Mouse (Mus musculus) liver, embryonic 13.5 days (tissue): Measurements from ENCODE around the gene Gm3417. TPM values are rescaled to one million over a fixed set of nuclear protein-coding genes. Genes with fewer than 3 reads are reported as not detected.
"Not testable (repeated sequence)": the region's sequence is repeated elsewhere in the genome, so short reads cannot be mapped to it uniquely, and the experiment has no call there.

ENCODE experiments used
- ATAC-seq: fragments of 200-750 bp; cut with Nextera tagmentation; 2 replicates; pipeline ENCODE4 v1.8.0; 2017; ENCODE audit warnings: low read depth, mild to moderate bottlenecking, moderate number of reproducible peaks, moderate library complexity
- DNase-seq: peaks from one replicate; pipeline ENCODE4 v3.0.0; 2022
- H3K27ac ChIP-seq: fragments of 300-500 bp; sonication (generic); 2 replicates; pipeline ENCODE4 v1.5.1; 2015; ENCODE audit warnings: moderate library complexity, mild to moderate bottlenecking, inconsistent platforms
- H3K27me3 ChIP-seq: fragments of 300-500 bp; sonication (generic); 2 replicates; pipeline ENCODE4 v1.6.1; 2015; ENCODE audit warnings: mild to moderate bottlenecking, inconsistent platforms
- H3K36me3 ChIP-seq: fragments of 300-500 bp; sonication (generic); 2 replicates; pipeline ENCODE4 v1.6.1; 2015; ENCODE audit warnings: mild to moderate bottlenecking, inconsistent platforms
- H3K4me1 ChIP-seq: fragments of 300-500 bp; sonication (generic); replicated peaks from 2 replicates; pipeline ENCODE4 v1.6.1; 2015; ENCODE audit warnings: inconsistent platforms
- H3K4me2 ChIP-seq: fragments of 300-500 bp; sonication (generic); 2 replicates; pipeline ENCODE4 v1.6.1; 2015; ENCODE audit warnings: inconsistent platforms, mild to moderate bottlenecking, moderate library complexity
- H3K4me3 ChIP-seq: fragments of 300-500 bp; sonication (generic); replicated peaks from 2 replicates; pipeline ENCODE4 v1.5.1; 2015; ENCODE audit warnings: mild to moderate bottlenecking, inconsistent platforms
- H3K9ac ChIP-seq: fragments of 300-500 bp; sonication (generic); 2 replicates; pipeline ENCODE4 v1.6.1; 2015; ENCODE audit warnings: mild to moderate bottlenecking, inconsistent platforms
- H3K9me3 ChIP-seq: fragments of 300-500 bp; sonication (generic); replicated peaks from 2 replicates; pipeline ENCODE4 v1.6.1; 2016; ENCODE audit warnings: inconsistent platforms
- WGBS: fragments of 180-500 bp; shearing (Covaris S2); methylation state at CpG from one replicate; pipeline ENCODE4 v1.1.7; 2015; ENCODE audit not compliant: insufficient replicate concordance; 5-methylcytosine and 5-hydroxymethylcytosine counted together
- polyA plus RNA-seq: library from polyadenylated mRNA; unstranded; fragments of >200 nt; fragmentation: Nextera tagmentation; extraction: Ambion mirVana; gene quantifications from 2 replicates; pipeline ENCODE4 v1.2.1, GENCODE M21; 2015

Gm3417 gene
- polyA plus RNA-seq = 1.2 and 1.7 TPM in 2 replicates

GRCm38 (mm10) chr17:14978362-14979038, at the start of gene Gm3417, which contains the start of gene 9030025P20Rik:
Gene Gm3417, minus strand, starts transcription at chr17:14978790.
Gene 9030025P20Rik, plus strand, starts transcription at chr17:14978468.
- H3K4me2 ChIP-seq = peak within 1 kb of the TSS; percentile 48
- ATAC-seq = peak; percentile 96
- H3K27ac ChIP-seq, H3K4me1 ChIP-seq, H3K27me3 ChIP-seq, H3K9me3 ChIP-seq, DNase-seq, H3K9ac ChIP-seq, H3K36me3 ChIP-seq: not testable (repeated sequence)
- WGBS = no CpG with 5 or more reads among the region's 60 CpGs
- peak within 1 kb of the TSS; percentile 32; the same call in 1 of the 2 replicates for H3K4me3 ChIP-seq

- WGBS = no CpG with 5 or more reads among the region's 6 CpGs
- H3K9ac ChIP-seq, H3K4me1 ChIP-seq, H3K4me3 ChIP-seq, H3K27ac ChIP-seq, H3K27me3 ChIP-seq, DNase-seq, H3K36me3 ChIP-seq, H3K9me3 ChIP-seq, H3K4me2 ChIP-seq: not testable (repeated sequence)
- peak; percentile 15; the same call in 1 of the 2 replicates for ATAC-seq
These were observed 46.9 kb upstream of the Gm3417 start for GRCm38 (mm10) chr17:15025513-15025912.

DNA sequence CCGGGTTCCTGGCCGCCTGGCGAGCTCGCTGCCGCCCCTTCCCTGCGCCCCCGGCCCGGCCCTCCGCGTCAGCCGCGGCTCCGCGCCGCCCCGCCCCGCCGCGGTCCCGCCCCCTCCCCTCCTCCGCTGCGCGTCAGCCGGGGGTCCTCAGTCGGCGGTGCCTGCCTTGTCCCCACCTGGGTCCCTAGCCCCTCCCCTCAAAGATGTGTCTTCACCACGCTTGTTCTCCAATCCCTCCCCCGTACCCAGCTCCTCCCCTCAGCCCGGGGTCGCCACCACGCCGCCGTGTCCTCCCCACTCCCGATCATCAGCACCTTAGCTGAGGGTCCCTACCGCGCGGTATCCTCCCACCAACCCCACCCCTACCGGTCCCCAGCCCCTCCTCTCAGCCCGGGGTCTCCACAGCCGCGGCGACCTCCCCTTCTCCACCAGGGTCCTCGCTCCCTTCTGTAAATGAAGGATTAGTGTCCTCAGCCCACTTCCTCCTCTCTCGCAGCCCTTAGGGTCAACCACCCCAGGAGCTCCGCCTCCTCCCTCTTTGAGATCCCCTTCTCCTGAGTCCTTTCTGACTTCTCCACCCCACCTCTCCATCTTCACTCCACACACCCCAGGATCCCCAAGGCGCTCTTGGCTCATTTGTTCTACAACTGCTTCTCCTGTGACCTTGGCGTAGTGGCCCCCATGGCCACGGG, 46.1 kb upstream of the Gm3417 start:
- not testable (repeated sequence) for H3K4me1 ChIP-seq, H3K9me3 ChIP-seq, H3K36me3 ChIP-seq, DNase-seq, H3K4me2 ChIP-seq, H3K27ac ChIP-seq, H3K9ac ChIP-seq, H3K27me3 ChIP-seq, H3K4me3 ChIP-seq
- peak; percentile 52 for ATAC-seq
- WGBS = no CpG with 5 or more reads among the region's 48 CpGs

DNA sequence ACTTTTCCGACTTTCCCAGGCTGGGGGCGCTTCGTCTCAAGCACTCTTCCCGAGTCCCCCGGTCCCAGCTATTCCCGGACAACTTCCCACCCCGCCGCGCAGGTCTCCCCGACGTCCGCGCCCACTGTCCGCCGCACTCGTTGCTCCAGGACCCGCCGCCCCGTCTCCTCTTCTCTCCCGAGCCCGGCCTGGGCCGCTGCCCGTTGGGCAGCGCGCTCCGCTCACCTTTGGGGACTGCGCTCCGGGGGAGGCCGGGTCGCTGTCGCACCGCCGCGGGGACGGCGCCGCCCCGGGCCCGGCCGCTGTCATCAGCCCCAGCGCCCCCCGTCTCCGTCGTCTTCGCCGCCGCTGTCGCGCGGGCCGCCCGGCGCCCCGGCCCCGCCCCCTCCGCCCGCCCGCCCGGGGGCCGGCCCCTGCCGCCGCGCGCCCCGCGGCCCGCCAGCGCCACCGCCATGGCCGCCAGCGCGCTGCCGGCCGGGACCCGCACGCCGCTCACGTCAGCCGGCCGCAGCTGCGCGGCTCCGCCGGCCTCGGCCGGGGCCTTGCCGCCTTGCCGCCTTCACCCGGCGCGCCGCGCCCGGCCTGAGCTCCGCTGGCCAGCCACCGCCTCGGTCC, 45.4 kb upstream of the Gm3417 start:
- H3K4me1 ChIP-seq, DNase-seq, H3K4me3 ChIP-seq, H3K36me3 ChIP-seq, H3K9ac ChIP-seq, H3K27me3 ChIP-seq, H3K9me3 ChIP-seq, H3K27ac ChIP-seq, H3K4me2 ChIP-seq: not testable (repeated sequence)
- ATAC-seq = peak; percentile 71
- no CpG with 5 or more reads among the region's 97 CpGs for WGBS

DNA sequence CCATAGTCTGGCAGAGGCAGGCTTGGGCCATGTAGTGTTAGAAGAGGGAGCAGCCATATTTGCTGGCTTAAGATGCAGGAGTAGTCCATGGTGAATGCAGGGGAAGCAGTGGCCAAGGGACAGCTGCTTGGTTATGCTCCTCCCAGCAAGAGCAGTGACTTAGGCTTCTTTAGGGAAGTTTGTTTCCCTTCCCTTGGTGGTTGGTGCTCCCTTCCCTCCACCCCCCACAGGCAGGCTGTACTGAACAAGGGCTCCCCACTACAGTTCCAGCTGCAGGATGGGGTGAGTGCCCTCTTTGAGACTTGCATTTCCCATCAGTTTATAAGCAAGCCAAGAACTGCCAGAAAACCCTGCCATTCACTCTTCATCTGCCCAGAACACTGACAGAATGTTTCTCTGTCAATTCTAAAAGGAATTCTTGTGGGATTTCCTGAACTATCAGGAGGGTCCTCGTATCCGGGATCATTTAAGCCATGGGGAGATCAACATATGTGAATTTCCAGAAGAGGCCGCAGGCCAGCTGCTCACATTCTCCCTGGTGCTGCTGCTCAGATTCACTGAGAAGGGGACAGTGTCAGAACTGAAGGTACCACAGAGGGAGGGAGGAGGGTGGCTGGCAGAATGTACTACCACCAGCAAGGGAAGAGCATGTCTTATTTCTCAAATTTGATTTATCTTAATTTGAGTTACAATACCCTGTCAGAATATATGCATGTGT, 43.1 kb upstream of the Gm3417 start:
- not testable (repeated sequence) for ATAC-seq, H3K27me3 ChIP-seq, DNase-seq, H3K36me3 ChIP-seq, H3K4me1 ChIP-seq, H3K4me3 ChIP-seq, H3K9me3 ChIP-seq
- H3K4me2 ChIP-seq = peak overlapping the region; percentile 28; the same call in 1 of the 2 replicates
- peak overlapping the region; percentile 29; the same call in 1 of the 2 replicates for H3K9ac ChIP-seq
- 83% methylated on average over 3 of the region's 3 CpGs for WGBS
- peak overlapping the region; percentile 77 for H3K27ac ChIP-seq

DNA sequence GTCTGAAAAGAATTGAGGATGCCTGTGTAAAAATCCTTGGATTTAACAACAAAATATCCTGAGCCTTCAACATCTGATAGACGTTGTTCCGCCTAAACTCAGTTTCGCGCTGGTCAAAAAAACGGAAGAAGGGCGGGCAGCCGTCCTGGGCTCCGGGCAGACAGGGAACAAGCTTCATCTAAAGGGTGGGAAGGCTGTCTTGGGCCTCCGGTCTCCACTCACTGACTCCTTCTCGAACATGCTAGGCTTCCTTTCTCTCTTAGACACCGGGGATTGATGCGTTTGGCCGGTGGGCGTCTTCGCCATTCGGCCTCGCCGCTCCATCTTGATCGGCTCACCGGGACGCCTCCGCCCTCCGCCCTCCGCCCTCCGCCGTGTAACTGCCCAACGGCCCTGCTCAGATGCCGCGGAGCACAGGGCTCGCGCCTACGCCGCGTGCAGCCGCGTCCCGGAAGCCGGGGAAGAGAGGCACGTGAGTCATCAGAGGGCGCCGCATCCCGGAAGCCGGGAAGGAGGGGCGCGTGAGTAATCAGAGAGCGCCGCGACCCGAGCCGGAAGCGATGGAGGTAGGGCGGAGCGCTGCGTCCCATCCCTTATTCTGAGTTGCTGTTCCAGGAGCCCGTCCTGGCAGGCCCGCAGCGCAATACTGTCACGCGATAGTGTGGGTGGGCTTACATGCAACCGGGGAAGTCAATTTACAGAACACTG, 31.3 kb upstream of the Gm3417 start, which contains the start of gene Gm3435:
TSS of gene Gm3435 (plus strand) at position 471 of the 708 bp plus-strand sequence.
- not testable (repeated sequence) for H3K9ac ChIP-seq, H3K4me1 ChIP-seq, H3K27ac ChIP-seq, H3K36me3 ChIP-seq, DNase-seq, H3K9me3 ChIP-seq, H3K4me2 ChIP-seq, H3K27me3 ChIP-seq, H3K4me3 ChIP-seq
- WGBS = no CpG with 5 or more reads among the region's 60 CpGs
- ATAC-seq = peak; percentile 95

GRCm38 (mm10) chr17:15009088-15009487, 30.5 kb upstream of the Gm3417 start:
- not testable (repeated sequence) for H3K4me2 ChIP-seq, H3K27me3 ChIP-seq, H3K4me1 ChIP-seq, H3K4me3 ChIP-seq, DNase-seq, H3K9me3 ChIP-seq, H3K27ac ChIP-seq, H3K36me3 ChIP-seq, H3K9ac ChIP-seq
- ATAC-seq = peak; percentile 14; the same call in 1 of the 2 replicates
- WGBS = no CpG with 5 or more reads among the region's 3 CpGs

- DNase-seq, H3K4me3 ChIP-seq, H3K4me1 ChIP-seq, H3K4me2 ChIP-seq, H3K27me3 ChIP-seq, H3K9me3 ChIP-seq, H3K27ac ChIP-seq, H3K36me3 ChIP-seq, H3K9ac ChIP-seq: not testable (repeated sequence)
- no CpG with 5 or more reads among the region's 4 CpGs for WGBS
- peak; percentile 81 for ATAC-seq
These were observed 21.5 kb upstream of the Gm3417 start for GRCm38 (mm10) chr17:15000047-15000446.

GRCm38 (mm10) chr17:14994140-14994539, 15.6 kb upstream of the Gm3417 start:
- ATAC-seq = not testable (repeated sequence)

DNA sequence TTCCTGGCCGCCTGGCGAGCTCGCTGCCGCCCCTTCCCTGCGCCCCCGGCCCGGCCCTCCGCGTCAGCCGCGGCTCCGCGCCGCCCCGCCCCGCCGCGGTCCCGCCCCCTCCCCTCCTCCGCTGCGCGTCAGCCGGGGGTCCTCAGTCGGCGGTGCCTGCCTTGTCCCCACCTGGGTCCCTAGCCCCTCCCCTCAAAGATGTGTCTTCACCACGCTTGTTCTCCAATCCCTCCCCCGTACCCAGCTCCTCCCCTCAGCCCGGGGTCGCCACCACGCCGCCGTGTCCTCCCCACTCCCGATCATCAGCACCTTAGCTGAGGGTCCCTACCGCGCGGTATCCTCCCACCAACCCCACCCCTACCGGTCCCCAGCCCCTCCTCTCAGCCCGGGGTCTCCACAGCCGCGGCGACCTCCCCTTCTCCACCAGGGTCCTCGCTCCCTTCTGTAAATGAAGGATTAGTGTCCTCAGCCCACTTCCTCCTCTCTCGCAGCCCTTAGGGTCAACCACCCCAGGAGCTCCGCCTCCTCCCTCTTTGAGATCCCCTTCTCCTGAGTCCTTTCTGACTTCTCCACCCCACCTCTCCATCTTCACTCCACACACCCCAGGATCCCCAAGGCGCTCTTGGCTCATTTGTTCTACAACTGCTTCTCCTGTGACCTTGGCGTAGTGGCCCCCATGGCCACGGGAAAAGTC, 14.7 kb upstream of the Gm3417 start:
- H3K4me2 ChIP-seq, H3K36me3 ChIP-seq, DNase-seq, H3K27me3 ChIP-seq, H3K9me3 ChIP-seq, H3K4me3 ChIP-seq, H3K9ac ChIP-seq, H3K27ac ChIP-seq, H3K4me1 ChIP-seq: not testable (repeated sequence)
- ATAC-seq = peak; percentile 51
- WGBS = no CpG with 5 or more reads among the region's 47 CpGs

More at GRCm38 (mm10) chr17:14994140-14994539, 15.6 kb upstream of the Gm3417 start:
- not testable (repeated sequence) for H3K27me3 ChIP-seq, H3K36me3 ChIP-seq, H3K4me3 ChIP-seq, H3K9me3 ChIP-seq, DNase-seq, H3K27ac ChIP-seq, H3K4me1 ChIP-seq, H3K9ac ChIP-seq, H3K4me2 ChIP-seq
- WGBS = no CpG with 5 or more reads among the region's 5 CpGs
